Mouse (Mus musculus): ENCODE data around the gene Rhot2.
"Not testable (repeated sequence)": the region's sequence is repeated elsewhere in the genome, so short reads cannot be mapped to it uniquely, and the experiment has no call there.

Rhot2 gene

DNA sequence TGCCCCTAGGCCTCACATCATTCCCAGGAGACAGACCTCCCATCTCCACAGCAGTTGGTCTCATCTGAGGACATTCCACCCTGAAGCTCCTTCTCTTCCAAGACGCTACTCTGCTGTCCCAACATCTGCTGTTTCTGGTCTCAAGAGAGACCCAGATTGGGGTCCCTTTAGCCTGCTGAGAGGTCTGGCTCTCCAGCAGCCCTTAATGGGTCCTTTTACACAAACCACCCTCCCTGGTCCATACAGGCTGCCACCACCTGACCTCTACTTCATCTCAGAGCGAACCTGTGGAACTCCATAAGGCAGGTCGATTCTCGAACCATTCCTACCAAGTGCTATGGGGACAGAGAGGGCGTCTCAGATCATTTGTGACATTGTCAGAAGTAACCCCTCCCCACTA lies 36.6 kb downstream of the Rhot2 start:
- DNase-seq (ENCODE audit: inconsistent age in 2 of 2, low spot score in 1 of 2) = no peak

DNA sequence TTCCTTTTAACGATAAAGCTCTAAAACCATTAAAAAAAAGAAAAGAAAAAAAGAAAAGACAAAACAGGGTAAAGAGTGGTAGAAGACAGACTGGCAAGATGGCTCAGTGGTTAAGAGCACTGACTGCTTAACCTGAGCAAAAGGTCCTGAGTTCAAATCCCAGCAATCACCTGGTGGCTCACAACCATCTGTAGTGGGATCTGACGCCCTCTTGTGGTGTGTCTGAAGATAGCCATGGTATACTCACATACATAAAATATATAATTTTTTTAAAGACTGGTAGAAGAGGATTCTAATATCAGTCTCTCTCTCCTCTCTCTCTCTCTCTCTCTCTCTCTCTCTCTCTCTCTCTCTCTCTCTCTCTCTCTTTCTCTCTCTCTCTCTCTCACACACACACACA lies 37.2 kb downstream of the Rhot2 start:
- DNase-seq (ENCODE audit: inconsistent age in 2 of 2, low spot score in 1 of 2) = not testable (repeated sequence)

DNA sequence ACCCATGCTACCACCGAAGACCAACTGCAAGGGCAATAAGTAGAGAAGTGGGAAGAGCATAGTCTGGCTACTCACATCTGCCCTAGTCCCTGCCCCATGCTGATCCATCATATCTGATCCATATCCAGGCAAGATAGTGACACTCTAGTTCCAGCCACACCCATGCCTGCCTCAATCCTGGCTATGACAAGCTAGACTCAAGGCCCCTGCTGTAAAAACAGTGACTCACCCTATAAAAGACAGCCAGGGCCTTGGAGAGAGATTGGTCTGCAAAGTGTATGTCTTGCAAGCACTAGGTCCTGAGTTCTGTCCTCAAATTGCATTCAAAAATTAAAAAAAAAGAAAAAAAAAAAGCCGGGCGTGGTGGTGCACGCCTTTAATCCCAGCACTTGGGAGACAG lies 38.1 kb downstream of the Rhot2 start:
- peak; percentile 69 to 86 for DNase-seq (ENCODE audit: inconsistent age in 2 of 2, low spot score in 1 of 2)

DNA sequence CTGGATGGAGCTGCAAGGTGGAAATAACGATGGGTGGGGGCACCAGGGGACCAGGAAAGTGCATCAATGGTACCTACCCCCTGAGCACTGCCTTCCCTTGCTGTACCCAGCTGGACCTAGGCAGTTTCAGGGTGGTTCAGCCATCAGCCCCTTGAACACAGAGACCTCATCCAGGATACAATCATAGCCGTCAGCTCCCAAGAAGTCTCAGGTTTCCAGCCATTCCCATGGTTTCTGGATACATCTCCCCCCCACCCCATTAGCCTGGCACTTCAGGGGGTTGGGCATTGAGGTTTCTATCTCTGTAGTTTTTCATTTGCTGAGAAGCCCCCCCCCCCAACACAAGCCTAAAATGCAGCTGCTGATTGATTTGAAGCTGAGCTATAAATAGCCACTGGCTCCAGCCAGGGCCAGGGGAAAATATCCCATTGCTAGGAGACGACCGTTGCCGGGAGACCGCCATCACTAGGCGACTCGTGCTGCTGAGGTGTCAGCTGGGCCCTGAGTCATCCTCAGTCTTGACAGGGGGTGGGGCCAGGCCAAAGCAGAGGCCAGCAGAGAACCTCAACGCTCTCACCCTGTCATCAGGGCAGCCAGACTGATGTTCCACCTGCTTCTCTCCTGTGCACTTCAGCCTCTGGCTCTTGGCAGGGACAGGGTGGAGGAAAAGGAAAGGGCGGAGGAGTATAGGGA lies 41.7 kb downstream of the Rhot2 start:
- DNase-seq (ENCODE audit: inconsistent age in 2 of 2, low spot score in 1 of 2) = peak; percentile 87 to 93

DNA sequence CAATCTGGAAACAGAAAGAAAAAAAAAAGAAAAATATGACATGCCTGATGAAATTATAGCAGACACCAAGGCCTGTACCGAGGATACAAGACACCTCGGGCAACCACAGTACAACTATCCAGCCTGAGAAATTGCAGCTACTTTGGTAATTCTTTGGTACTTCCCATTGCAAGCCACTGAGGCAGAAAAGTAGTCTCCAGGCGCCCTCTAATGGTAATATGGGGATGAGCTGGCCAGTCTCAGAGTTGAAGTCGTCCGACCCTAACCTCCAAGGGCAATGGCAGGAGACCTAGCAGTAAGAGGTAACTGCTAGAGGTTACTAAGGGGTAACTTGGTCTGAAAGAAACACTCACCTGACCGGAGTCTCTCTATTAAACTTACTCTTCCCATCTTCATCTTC lies 43.6 kb downstream of the Rhot2 start:
- DNase-seq (ENCODE audit: inconsistent age in 2 of 2, low spot score in 1 of 2) = peak; percentile 70 to 91

DNA sequence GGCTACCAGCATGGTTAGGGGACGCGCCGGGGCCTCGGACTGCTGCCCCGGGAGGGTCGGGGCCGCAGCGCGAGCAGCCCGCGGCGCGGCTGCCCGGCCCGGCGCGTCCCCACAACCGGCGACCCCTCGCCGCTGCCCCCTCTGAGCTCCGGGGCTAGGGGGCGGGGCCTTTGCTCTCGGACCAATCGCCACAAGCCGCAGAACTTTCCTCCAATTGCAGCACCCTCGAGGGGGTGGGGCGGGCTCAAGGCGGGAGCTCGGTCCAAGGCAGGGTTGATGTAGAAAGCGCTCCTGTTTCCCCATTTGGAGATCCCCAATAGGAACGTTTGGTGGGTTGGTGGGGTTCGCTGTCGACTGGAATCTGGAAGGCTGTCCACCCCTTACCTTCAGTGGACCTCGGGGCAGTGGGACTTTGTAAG lies 47.7 kb downstream of the Rhot2 start, which contains the start of gene Metrn:
TSS of gene Metrn (minus strand) at position 186 of the 419 bp plus-strand sequence.
- DNase-seq (ENCODE audit: inconsistent age in 2 of 2, low spot score in 1 of 2) = peak; percentile 90 to 95

DNA sequence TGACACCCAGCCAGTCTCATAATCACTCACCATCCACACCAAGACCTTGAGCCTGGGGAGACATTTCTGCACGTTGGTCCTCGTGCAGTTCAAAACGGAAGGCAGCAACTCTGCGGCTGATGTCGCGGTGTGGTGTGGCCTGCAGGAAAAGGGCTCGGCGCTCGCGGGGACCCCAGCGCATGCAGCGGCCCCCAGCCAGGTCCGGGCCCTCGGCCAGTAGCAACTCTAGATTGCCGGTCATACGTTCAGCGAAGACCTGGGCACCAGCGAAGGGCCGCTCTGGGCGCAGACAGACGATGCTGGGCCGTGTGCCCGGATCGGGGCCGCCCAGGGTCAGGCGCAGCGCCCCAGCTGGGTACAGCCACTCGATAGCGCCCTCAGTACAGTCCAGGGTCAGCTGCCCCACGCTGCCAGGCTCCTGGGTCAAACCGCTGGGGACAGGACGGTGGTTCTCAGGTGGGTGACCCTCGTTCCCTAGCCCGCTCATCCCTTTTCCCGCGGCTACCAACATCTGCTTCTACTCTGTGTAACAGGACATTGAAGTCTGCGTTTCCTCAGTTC lies 48.4 kb downstream of the Rhot2 start:
- DNase-seq (ENCODE audit: inconsistent age in 2 of 2, low spot score in 1 of 2) = peak; percentile 59 to 79

DNA sequence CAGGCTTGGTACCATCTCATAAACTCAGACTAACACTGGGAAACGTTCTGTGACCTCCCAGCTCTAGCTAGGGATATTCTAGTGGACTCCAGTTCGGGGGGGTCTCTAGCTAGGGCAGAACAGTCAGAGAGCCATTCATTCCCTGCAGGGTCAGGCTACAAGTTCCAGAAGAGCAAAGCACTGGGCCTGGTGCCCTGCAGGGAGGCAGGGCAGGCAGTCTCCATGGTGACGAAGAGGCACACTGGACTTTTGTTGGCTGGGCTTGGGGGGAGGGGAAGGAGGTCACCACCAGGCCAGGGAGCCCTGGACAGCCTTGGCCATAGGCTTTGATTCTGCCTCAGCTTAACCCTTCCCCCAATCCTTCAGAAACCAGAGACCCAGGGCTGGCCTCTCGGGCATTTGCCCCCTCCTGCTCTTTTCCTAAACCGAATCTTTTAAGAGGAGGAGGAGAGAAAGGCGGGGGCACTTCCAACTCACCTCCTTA lies 49.0 kb downstream of the Rhot2 start, which contains the start of gene AC134908.4:
TSS of gene AC134908.4 (minus strand) at position 51 of the 484 bp plus-strand sequence.
- peak; percentile 52 to 60 for DNase-seq (ENCODE audit: inconsistent age in 2 of 2, low spot score in 1 of 2)

DNA sequence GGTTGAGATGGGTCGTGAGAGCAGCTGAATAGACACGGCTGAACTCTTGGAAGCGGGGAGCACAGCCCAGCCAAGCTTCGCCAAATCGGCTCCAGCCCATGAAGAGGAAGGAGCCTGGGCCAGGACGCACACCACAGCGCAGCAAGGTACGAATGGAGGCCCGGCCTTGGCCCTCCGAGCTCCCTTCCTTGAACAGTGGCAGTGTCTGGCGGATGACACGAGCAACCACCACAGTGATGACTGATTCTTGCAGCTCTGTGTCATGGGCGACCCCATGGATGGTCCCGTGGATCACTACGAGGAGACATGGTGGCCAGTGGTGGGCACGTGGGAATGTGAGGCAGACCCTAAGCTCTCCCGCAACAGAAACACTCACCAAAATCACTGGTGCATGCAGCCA lies 49.7 kb downstream of the Rhot2 start:
- DNase-seq (ENCODE audit: inconsistent age in 2 of 2, low spot score in 1 of 2) = no peak

DNA sequence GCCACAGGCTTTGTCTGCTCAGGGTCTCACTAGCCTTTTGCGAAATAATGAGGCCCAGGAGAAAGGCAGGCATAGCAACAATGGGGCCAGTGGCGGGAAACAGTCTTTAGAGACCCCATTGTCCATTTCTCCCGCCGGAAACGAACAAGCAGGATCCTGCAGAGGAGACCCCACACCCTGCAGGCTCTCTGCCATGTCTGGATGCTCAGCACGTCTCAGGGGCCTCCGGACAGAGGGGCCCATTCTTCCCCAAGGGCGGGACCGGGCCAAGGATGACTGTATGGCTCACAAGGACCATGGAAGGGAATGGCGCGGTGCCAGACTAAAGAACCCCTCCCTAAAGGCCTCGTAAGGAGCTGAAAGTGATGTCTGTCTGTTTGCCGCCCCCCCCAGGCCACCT lies 50.5 kb downstream of the Rhot2 start:
- DNase-seq (ENCODE audit: inconsistent age in 2 of 2, low spot score in 1 of 2) = no peak

DNA sequence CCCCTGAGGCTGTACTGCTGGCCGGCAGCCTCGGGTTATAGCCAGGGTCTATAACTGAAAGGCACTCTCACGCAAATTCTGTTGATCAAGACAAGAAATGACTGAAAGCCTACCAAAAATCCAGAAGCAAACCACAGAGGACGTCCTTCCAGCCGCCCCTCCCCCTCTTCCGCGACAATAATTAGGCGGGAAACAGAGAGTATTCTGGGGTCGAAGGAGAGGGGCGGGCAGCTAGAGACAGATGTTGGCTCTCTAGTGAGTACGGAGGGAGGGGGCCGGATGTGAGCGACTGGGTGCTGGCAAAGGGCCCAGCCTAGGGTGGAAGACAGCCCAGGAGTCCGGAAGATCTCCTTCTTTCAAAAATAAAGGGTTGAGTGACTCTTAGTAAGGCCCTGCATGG lies 52.0 kb downstream of the Rhot2 start, which contains the start of gene Fam173a:
TSS of gene Fam173a (minus strand) at position 287 of the 400 bp plus-strand sequence.
- peak in 1 of 2 experiments; percentile 81 for DNase-seq (ENCODE audit: inconsistent age in 2 of 2, low spot score in 1 of 2)

DNA sequence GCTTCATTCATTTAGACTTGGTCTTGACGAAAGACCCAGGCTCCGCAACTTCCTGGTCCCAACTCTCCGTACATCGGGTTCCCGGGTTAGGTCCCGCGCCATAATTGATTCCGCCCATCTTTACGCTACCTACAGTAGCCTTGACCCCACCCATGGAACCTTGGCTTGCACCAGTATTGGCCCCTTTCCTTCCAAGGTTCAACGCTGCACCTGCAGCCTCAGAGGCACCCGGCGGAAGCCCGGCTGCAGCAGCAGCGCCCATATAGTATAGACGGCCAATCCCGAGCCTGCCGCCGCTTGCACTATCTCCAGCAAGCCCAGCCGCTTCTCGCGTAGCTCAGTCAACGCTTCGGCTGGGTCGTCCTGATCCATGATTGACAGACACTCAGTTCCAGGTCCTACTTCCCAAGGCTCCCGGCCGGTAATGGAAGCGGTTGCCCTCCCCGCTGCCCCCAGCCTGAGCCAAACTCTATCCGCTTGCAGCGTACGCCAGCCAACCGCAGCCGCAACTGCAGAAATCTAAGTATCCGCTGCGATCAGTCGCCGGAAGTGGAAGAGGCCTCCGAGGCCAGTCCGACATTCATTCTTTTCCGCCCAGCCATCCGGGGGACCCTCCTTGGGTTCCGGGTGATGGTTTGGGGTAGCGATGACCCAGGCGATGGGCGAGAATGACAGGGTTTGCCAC lies 52.7 kb downstream of the Rhot2 start:
- DNase-seq (ENCODE audit: inconsistent age in 2 of 2, low spot score in 1 of 2) = peak; percentile 87 to 96

DNA sequence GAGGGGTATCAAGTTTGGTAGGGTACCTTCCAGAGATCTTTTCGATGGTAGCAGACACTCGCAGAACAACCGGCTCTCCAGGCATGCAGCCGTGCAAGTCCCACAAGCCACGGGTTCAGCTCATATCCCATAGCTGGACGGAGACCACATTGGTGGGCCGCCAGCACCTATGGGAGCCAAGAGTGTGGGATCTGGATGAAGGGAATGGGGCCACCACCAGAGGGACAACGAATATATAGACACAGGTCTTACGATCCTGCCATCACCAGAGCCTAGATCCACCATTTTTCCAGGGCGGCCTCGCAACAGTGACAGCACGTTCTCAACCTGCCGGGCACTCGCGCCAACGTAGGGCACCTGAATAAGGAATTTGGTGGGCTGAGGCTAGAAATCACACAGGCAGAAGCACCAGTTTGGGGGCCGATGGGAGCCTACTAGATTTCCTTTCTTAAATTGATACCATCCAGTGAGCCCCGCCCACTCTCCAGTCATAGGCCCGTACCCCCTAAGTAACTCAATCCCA lies 53.3 kb downstream of the Rhot2 start:
- DNase-seq (ENCODE audit: inconsistent age in 2 of 2, low spot score in 1 of 2) = peak in 1 of 2 experiments; percentile 16
